Comparison of ENCODE assay signal across 12 mouse cellular contexts in the genomic region with DNA sequence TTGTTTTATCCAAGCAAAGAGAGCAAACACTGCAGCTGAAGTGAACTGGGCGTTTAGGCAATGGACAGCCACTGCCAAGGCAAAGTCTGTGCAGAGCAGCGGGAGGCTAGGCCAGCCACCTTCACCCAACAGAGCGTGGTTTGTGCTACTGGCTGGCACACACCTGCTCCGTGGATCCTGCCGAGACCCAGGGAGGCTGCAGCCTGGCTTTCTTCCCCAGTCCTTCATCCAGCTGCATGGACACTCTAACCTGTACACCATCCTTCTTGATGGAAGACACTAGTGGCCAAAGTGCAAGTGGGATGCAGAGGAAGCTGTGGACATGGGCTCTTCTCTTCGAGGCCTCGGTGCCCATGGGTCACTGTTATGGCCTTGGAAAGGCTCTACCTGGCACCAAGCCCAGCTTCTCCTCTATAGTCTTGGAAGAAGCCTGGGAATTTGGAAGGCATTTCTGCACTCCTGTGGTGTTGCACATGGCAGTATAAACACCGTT.
DNase-seq lines count a peak whose midpoint lies in the region; ATAC-seq lines count a peak whose summit lies in the region.
"Had no signal": no experiment of that assay in that cellular context is flagged by ENCODE, and none has a peak within 500 bp of the region (broad histone marks: within the 10 kb centered on the region; RNA-seq: fewer than 3 reads in every experiment).

No protein-coding gene starts in this region.

- H3K4me3 ChIP-seq in midbrain, embryonic 16.5 days (ENCODE audit: low read depth, low read length): no peak overlapping the region
- H3K4me3 ChIP-seq in midbrain, embryonic 14.5 days (replicated peaks; ENCODE audit: low read depth, low read length): no peak overlapping the region
- no peak overlapping the region for H3K4me3 ChIP-seq in embryonic facial prominence, embryonic 14.5 days (ENCODE audit: low read depth, low read length)
- no peak overlapping the region for H3K4me3 ChIP-seq in limb, embryonic 12.5 days (replicated peaks)
- no peak overlapping the region for H3K4me3 ChIP-seq in heart, embryonic 12.5 days

- no peak overlapping the region for H3K9ac ChIP-seq in midbrain, embryonic 16.5 days (ENCODE audit: low read depth, low read length)
- no peak overlapping the region for H3K9ac ChIP-seq in midbrain, embryonic 14.5 days (replicated peaks; ENCODE audit: low read length)
- no peak overlapping the region for H3K9ac ChIP-seq in embryonic facial prominence, embryonic 14.5 days (ENCODE audit: low read depth, low read length)
- no peak overlapping the region for H3K9ac ChIP-seq in limb, embryonic 12.5 days (replicated peaks)
- H3K9ac ChIP-seq in heart, embryonic 12.5 days: no peak overlapping the region

- no peaks in the 10 kb centered on the region for H3K9me3 ChIP-seq in midbrain, embryonic 16.5 days (replicated peaks; ENCODE audit: control insufficient read depth, low read length, poor library complexity, severe bottlenecking)
- H3K9me3 ChIP-seq in midbrain, embryonic 14.5 days (ENCODE audit: control insufficient read depth, low read length): no peaks in the 10 kb centered on the region
- no peaks in the 10 kb centered on the region for H3K9me3 ChIP-seq in embryonic facial prominence, embryonic 14.5 days (ENCODE audit: control insufficient read depth, low read length)
- H3K9me3 ChIP-seq in limb, embryonic 12.5 days: no peaks in the 10 kb centered on the region
- 0 out of 2 replicates have a peak, but pooled peaks cover 5% of the 10 kb centered on the region for H3K9me3 ChIP-seq in heart, embryonic 12.5 days (replicated peaks)

- intact Hi-C loops in heart, postnatal 10 days (cut with DNase I): no loop called here

- 66% methylated on average over 8 of the region's 8 CpGs for WGBS in midbrain, embryonic 16.5 days
- 74% methylated on average over 8 of the region's 8 CpGs for WGBS in midbrain, embryonic 14.5 days
- WGBS in embryonic facial prominence, embryonic 14.5 days: 33% methylated on average over 7 of the region's 8 CpGs
- 51% methylated on average over 8 of the region's 8 CpGs for WGBS in limb, embryonic 12.5 days
- WGBS in heart, embryonic 12.5 days: 74% methylated on average over 8 of the region's 8 CpGs

- no peak overlapping the region for H3K27ac ChIP-seq in midbrain, embryonic 16.5 days (ENCODE audit: low read length)
- no peak overlapping the region for H3K27ac ChIP-seq in midbrain, embryonic 14.5 days (replicated peaks; ENCODE audit: low read depth, low read length)
- peak overlapping the region; percentile 29; the same call in 1 of the 2 replicates for H3K27ac ChIP-seq in embryonic facial prominence, embryonic 14.5 days (replicated peaks; ENCODE audit: low read depth, low read length)
- peak overlapping the region; percentile 87 for H3K27ac ChIP-seq in limb, embryonic 12.5 days
- no peak overlapping the region for H3K27ac ChIP-seq in heart, embryonic 12.5 days (ENCODE audit: poor library complexity, severe bottlenecking)
- H3K27ac ChIP-seq: macrophage had no signal

- DNase-seq in midbrain, embryonic 14.5 days: no peak
- DNase-seq in embryonic facial prominence, embryonic 14.5 days (ENCODE audit: low spot score): peak; percentile 40
- DNase-seq in heart, postnatal 10 days: no peak
- DNase-seq in liver: no peak
- DNase-seq: gastrocnemius, postnatal 25 days; layer of hippocampus, postnatal 36 days had no signal

- H3K4me1 ChIP-seq in midbrain, embryonic 16.5 days (ENCODE audit: control insufficient read depth, insufficient read depth, low read length): no peaks in the 10 kb centered on the region
- H3K4me1 ChIP-seq in midbrain, embryonic 14.5 days (ENCODE audit: control insufficient read depth, insufficient read depth, low read length): 0 out of 2 replicates have a peak, but pooled peaks cover 4% of the 10 kb centered on the region
- peaks cover 12% of the 10 kb centered on the region for H3K4me1 ChIP-seq in embryonic facial prominence, embryonic 14.5 days (ENCODE audit: control insufficient read depth, insufficient read depth, low read length)
- peaks cover 20% of the 10 kb centered on the region for H3K4me1 ChIP-seq in limb, embryonic 12.5 days (replicated peaks)
- no peaks in the 10 kb centered on the region for H3K4me1 ChIP-seq in heart, embryonic 12.5 days (replicated peaks)

- H3K27me3 ChIP-seq in midbrain, embryonic 16.5 days (ENCODE audit: control insufficient read depth, insufficient read depth, low read depth, low read length): no peaks in the 10 kb centered on the region
- no peaks in the 10 kb centered on the region for H3K27me3 ChIP-seq in midbrain, embryonic 14.5 days (ENCODE audit: control insufficient read depth, insufficient read depth, low read length)
- H3K27me3 ChIP-seq in embryonic facial prominence, embryonic 14.5 days (replicated peaks; ENCODE audit: control insufficient read depth, insufficient read depth, low read length): no peaks in the 10 kb centered on the region
- H3K27me3 ChIP-seq in limb, embryonic 12.5 days: no peaks in the 10 kb centered on the region
- H3K27me3 ChIP-seq in heart, embryonic 12.5 days (replicated peaks): peaks cover 41% of the 10 kb centered on the region

- H3K4me2 ChIP-seq in midbrain, embryonic 16.5 days (ENCODE audit: low read length): no peak overlapping the region
- no peak overlapping the region for H3K4me2 ChIP-seq in midbrain, embryonic 14.5 days (ENCODE audit: low read length)
- H3K4me2 ChIP-seq in embryonic facial prominence, embryonic 14.5 days (ENCODE audit: low read depth, low read length): no peak overlapping the region
- H3K4me2 ChIP-seq in limb, embryonic 12.5 days: no peak overlapping the region
- no peak overlapping the region for H3K4me2 ChIP-seq in heart, embryonic 12.5 days

- no peaks in the 10 kb centered on the region for H3K36me3 ChIP-seq in midbrain, embryonic 16.5 days (ENCODE audit: control insufficient read depth, insufficient read depth, low read length)
- no peaks in the 10 kb centered on the region for H3K36me3 ChIP-seq in midbrain, embryonic 14.5 days (ENCODE audit: control insufficient read depth, insufficient read depth, low read length)
- H3K36me3 ChIP-seq in embryonic facial prominence, embryonic 14.5 days (ENCODE audit: control insufficient read depth, insufficient read depth, low read length): no peaks in the 10 kb centered on the region
- H3K36me3 ChIP-seq in limb, embryonic 12.5 days: no peaks in the 10 kb centered on the region
- no peaks in the 10 kb centered on the region for H3K36me3 ChIP-seq in heart, embryonic 12.5 days

- peak; percentile 21; the same call in 1 of the 2 replicates for ATAC-seq in midbrain, embryonic 16.5 days
- no peak for ATAC-seq in midbrain, embryonic 14.5 days (ENCODE audit: low FRiP score, low TSS enrichment)
- peak; percentile 79 for ATAC-seq in cerebellum, adult (ENCODE audit: insufficient number of reproducible peaks, low FRiP score, low TSS enrichment)
- peak; percentile 70; the same call in 1 of the 2 replicates for ATAC-seq in embryonic facial prominence, embryonic 14.5 days (ENCODE audit: low read depth)
- peak; percentile 20; the same call in 1 of the 2 replicates for ATAC-seq in limb, embryonic 12.5 days (ENCODE audit: insufficient number of reproducible peaks, insufficient read depth, low FRiP score, low TSS enrichment, low read depth)
- ATAC-seq in heart, embryonic 12.5 days (ENCODE audit: insufficient number of reproducible peaks, low FRiP score): no peak
- ATAC-seq: inflammation-experienced regulatory T-cells, adult 6 months had no signal

Comparison
In these comparisons a context has a peak if more than half of its experiments do, and no peak if none do; other contexts are left out.
1. ATAC-seq: peak in midbrain, embryonic 16.5 days (single experiment), cerebellum, adult (single experiment), embryonic facial prominence, embryonic 14.5 days (single experiment) and limb, embryonic 12.5 days (single experiment); none in midbrain, embryonic 14.5 days (single experiment) and heart, embryonic 12.5 days (single experiment).
2. H3K27ac ChIP-seq: peak in embryonic facial prominence, embryonic 14.5 days (single experiment) and limb, embryonic 12.5 days (single experiment); none in midbrain, embryonic 16.5 days (single experiment), midbrain, embryonic 14.5 days (single experiment) and heart, embryonic 12.5 days (single experiment).